Mouse (Mus musculus): Measurements from ENCODE around the gene Gm13128. TPM values are rescaled to one million over a fixed set of nuclear protein-coding genes. Genes with fewer than 3 reads are reported as not detected.
"Not testable (repeated sequence)": the region's sequence is repeated elsewhere in the genome, so short reads cannot be mapped to it uniquely, and the experiment has no call there.

Gene Gm13128
- not detected in 2 replicates for polyA plus RNA-seq (2016; fragmentation: Nextera tagmentation; extraction: Ambion mirVana)

DNA sequence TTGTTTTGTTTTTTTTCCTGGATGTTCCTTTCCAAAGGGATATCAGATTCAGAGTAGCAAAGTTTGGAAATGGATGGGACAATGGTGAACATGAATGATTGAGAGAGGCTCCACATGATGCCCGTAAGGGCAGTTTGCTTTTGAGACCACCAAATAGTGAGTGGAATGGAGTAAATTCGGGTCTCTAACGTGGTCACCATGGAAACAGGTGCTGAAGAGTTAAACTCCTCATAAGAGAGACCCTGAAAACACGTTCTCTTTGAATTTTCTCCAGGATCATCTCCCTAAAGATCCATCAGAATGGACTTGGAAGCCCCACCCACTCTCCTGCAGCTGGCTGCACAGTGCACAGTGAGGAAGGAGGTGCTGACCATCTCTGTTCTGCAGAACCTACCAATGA is at the start of gene Gm13128:
Gm13128 (plus strand) TSS at position 301 of the 400 bp plus-strand sequence.
- not testable (repeated sequence) for H3K27ac ChIP-seq (replicated peaks); H3K4me2 ChIP-seq (replicated peaks); H3K9me3 ChIP-seq; H3K27me3 ChIP-seq; H3K4me1 ChIP-seq; H3K9ac ChIP-seq (replicated peaks); ATAC-seq (ENCODE audit: low FRiP score, low read depth); H3K36me3 ChIP-seq; H3K4me3 ChIP-seq
- 63% methylated on average over 4 of the region's 4 CpGs for WGBS

DNA sequence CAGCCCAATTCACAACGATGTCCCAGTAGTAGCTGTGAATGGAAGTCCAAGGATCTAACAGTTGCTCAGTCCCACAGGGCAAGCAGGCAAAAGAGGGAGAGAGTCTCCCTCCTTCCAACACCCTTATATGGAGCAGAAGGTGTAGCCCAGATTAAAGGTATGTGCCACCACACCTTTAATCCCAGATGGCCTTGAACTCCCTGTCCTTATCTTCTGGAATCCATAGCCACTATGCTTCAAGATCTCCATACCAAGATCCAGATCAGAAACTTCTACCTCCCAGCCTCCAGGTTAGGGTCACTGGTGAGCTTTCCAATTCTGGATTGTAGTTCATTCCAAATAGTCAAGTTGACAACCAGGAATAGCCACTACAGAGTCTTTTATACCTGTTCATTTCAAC is 49.7 kb upstream of the Gm13128 start, which contains the start of gene Pramel5:
Pramel5 (minus strand) TSS at position 101 of the 400 bp plus-strand sequence.
- not testable (repeated sequence) for H3K27me3 ChIP-seq; H3K36me3 ChIP-seq; H3K4me1 ChIP-seq; ATAC-seq (ENCODE audit: low FRiP score, low read depth); H3K9me3 ChIP-seq; H3K9ac ChIP-seq (replicated peaks); H3K27ac ChIP-seq (replicated peaks); H3K4me2 ChIP-seq (replicated peaks); H3K4me3 ChIP-seq
- whole genome bisulfite sequencing = 75% methylated on average over 1 of the region's 1 CpGs

DNA sequence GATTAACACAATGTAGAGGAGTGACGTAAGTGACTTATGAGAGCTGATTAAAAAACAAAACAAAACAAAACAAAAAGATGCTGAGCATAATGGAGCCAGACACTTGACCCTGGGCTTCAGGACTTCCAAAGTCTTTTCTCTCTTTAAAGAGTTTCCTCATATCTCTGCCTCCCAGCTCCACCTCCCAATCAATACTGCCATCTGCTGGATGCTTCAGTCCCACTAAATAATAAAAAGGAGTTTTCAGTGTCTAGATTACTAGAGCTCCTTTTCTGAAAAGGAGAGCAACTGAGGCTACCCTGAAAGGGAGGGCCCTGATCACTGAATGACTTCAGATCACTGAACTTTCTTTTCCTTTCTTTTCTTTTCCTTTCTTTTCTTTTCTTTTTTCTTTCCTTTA is 30.6 kb upstream of the Gm13128 start:
- H3K27ac ChIP-seq (replicated peaks) = not testable (repeated sequence)

DNA sequence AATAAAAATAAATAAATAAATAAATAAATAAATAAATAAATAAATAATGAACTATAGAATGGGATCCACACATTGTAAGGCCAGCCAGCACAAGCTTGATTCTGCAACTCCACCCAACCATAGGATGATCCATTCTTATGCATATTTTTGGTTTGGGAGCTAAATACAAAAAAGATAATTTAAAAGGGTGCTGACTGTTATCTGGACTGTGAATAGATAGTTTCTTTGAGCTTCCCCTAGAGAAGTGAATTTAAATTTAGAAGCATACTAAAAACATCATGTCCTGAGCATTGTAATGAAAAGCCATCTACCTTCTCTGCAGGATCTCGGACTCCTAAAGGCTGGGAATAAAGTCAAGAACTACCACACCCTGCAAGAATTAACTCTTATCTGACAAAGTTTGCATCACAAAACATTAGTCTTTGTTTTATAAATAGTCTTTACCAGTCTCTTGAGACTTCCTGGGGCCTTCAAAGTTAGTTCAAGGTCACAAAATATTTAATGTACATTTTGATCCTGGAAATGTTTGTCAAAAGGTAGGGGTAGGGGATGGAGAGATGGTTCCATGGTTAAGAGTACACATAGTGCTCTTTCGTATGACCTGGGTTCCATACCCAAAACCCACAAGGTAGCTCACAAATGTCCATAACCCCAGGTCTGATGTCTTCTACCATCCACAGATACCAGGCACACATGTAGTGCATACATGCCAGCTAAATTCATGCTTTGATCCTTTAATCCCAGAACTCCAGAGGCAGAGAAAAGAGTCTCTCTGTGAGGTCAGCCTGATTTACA is 17.2 kb upstream of the Gm13128 start:
- H3K27ac ChIP-seq (replicated peaks); ATAC-seq (ENCODE audit: low FRiP score, low read depth); H3K4me3 ChIP-seq; H3K4me2 ChIP-seq (replicated peaks); H3K36me3 ChIP-seq; H3K9me3 ChIP-seq; H3K27me3 ChIP-seq; H3K9ac ChIP-seq (replicated peaks); H3K4me1 ChIP-seq: not testable (repeated sequence)
- WGBS = 77% methylated on average over 2 of the region's 2 CpGs

More for the DNA sequence above, 30.6 kb upstream of the Gm13128 start:
- not testable (repeated sequence) for H3K27me3 ChIP-seq; H3K4me2 ChIP-seq (replicated peaks); ATAC-seq (ENCODE audit: low FRiP score, low read depth); H3K9me3 ChIP-seq; H3K4me1 ChIP-seq; H3K36me3 ChIP-seq; H3K4me3 ChIP-seq; H3K9ac ChIP-seq (replicated peaks)
- WGBS = 66% methylated on average over 1 of the region's 1 CpGs

DNA sequence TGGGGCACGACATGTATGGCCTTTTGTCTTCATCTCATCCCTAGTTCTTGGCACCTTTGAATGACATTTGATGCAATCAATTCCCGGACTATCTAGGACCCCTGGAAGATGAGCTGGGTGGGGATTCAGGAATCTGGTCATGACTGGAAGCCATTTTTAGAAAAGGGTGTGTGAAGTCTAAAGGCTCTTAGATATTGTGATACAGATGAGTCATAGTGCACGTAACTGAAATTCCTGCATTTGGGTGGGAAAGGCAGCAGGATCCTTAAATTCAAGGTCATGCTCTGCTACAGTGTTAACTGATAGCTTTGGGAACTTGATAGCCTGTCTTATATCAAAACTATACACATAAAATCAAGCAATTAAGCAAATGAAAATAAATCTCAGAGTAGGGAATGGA is 5.8 kb downstream of the Gm13128 start:
- ATAC-seq (ENCODE audit: low FRiP score, low read depth); H3K4me2 ChIP-seq (replicated peaks): not testable (repeated sequence)
- WGBS = 69% methylated on average over 3 of the region's 3 CpGs

DNA sequence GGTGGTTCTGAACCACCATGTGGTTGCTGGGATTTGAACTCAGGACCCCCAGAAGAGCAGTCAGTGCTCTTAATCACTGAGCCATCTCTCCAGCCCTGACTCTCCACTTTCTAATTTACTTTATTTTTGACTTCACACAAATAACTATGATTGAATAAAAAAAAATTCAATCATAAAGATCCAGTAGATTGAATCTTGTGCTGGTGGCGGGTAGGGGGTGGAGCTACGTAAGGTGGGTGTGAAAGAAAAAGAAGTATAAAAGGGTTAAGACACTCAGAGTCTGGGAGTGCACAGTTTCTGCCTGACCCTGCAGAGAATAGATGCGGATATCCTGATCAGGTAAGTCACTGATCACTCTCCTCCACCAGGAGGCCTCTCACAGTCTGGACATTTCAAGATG is 27.6 kb downstream of the Gm13128 start, which contains the start of gene Gm13119:
Gm13119 (plus strand) TSS at position 301 of the 400 bp plus-strand sequence.
- ATAC-seq (ENCODE audit: low FRiP score, low read depth); H3K9ac ChIP-seq (replicated peaks); H3K27me3 ChIP-seq; H3K4me3 ChIP-seq; H3K27ac ChIP-seq (replicated peaks); H3K4me1 ChIP-seq; H3K4me2 ChIP-seq (replicated peaks); H3K36me3 ChIP-seq: not testable (repeated sequence)
- peaks cover 24% of the 10 kb centered on the region for H3K9me3 ChIP-seq
- WGBS = 86% methylated on average over 3 of the region's 3 CpGs

More for the DNA sequence above, 5.8 kb downstream of the Gm13128 start:
- not testable (repeated sequence) for H3K36me3 ChIP-seq; H3K27me3 ChIP-seq; H3K9me3 ChIP-seq; H3K9ac ChIP-seq (replicated peaks); H3K4me1 ChIP-seq; H3K4me3 ChIP-seq; H3K27ac ChIP-seq (replicated peaks)

DNA sequence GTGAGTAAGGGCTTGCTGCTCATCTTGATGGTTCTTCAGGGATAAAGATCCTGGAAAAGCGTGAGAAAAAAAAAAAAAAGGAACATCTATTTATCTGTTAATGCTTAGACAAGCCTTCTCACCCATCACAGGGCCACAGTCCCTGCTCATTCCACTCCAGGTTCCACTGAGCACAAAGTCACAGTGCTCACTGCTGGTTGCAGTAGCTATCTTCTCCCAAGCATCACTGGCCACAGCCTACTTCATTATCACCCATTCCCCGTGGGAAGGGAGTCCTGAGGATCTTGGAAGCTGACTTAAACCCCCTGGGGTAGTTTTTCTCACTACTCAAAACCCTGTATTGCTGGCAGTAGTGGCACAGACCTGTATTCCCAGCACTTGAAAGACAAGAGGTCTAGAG is 47.9 kb downstream of the Gm13128 start, which contains the start of gene Pramef20:
Pramef20 (minus strand) TSS at position 23 of the 400 bp plus-strand sequence.
- ATAC-seq (ENCODE audit: low FRiP score, low read depth) = no peak
- H3K9me3 ChIP-seq = peaks cover 32% of the 10 kb centered on the region
- no peak within 1 kb of the TSS for H3K27ac ChIP-seq (replicated peaks)
- no peak within 1 kb of the TSS for H3K9ac ChIP-seq (replicated peaks)
- H3K36me3 ChIP-seq = no peaks in the 10 kb centered on the region
- no peaks in the 10 kb centered on the region for H3K27me3 ChIP-seq
- H3K4me3 ChIP-seq = no peak within 1 kb of the TSS
- H3K4me1 ChIP-seq = no peaks in the 10 kb centered on the region
- WGBS = 48% methylated on average over 2 of the region's 2 CpGs
- H3K4me2 ChIP-seq (replicated peaks) = no peak within 1 kb of the TSS

Other genes with a start within 250 kb of the Gm13128 start
- gene Gm13102, start 223.8 kb upstream of the Gm13128 start, polyA plus RNA-seq (2016; fragmentation: Nextera tagmentation; extraction: Ambion mirVana) = not detected in 2 replicates
- gene Oog3, start 167.6 kb upstream of the Gm13128 start, polyA plus RNA-seq (2016; fragmentation: Nextera tagmentation; extraction: Ambion mirVana) = not detected in 2 replicates
- gene Oog2, start 139.5 kb upstream of the Gm13128 start, polyA plus RNA-seq (2016; fragmentation: Nextera tagmentation; extraction: Ambion mirVana) = not detected in 2 replicates
- gene C87977, start 116.9 kb upstream of the Gm13128 start, polyA plus RNA-seq (2016; fragmentation: Nextera tagmentation; extraction: Ambion mirVana) = not detected in 2 replicates
- not detected in 2 replicates for gene Pramel5, start 49.8 kb upstream of the Gm13128 start, polyA plus RNA-seq (2016; fragmentation: Nextera tagmentation; extraction: Ambion mirVana)
- gene Gm13119, start 27.7 kb downstream of the Gm13128 start, polyA plus RNA-seq (2016; fragmentation: Nextera tagmentation; extraction: Ambion mirVana) = not detected in 2 replicates
- not detected in 2 replicates for gene Pramef20, start 47.7 kb downstream of the Gm13128 start, polyA plus RNA-seq (2016; fragmentation: Nextera tagmentation; extraction: Ambion mirVana)
- not detected in 2 replicates for gene Pramef12, start 78.2 kb downstream of the Gm13128 start, polyA plus RNA-seq (2016; fragmentation: Nextera tagmentation; extraction: Ambion mirVana)
- gene 1700012P22Rik, start 108.5 kb downstream of the Gm13128 start, polyA plus RNA-seq (2016; fragmentation: Nextera tagmentation; extraction: Ambion mirVana) = not detected in 2 replicates
- not detected in 2 replicates for gene Gm9944, start 123.1 kb downstream of the Gm13128 start, polyA plus RNA-seq (2016; fragmentation: Nextera tagmentation; extraction: Ambion mirVana)
- gene Aadacl3, start 133.5 kb downstream of the Gm13128 start, polyA plus RNA-seq (2016; fragmentation: Nextera tagmentation; extraction: Ambion mirVana) = not detected in 2 replicates
- gene 9430007A20Rik, start 189.6 kb downstream of the Gm13128 start, polyA plus RNA-seq (2016; fragmentation: Nextera tagmentation; extraction: Ambion mirVana) = not detected in 2 replicates
- not detected in 2 replicates for gene Gm13124, start 234.9 kb downstream of the Gm13128 start, polyA plus RNA-seq (2016; fragmentation: Nextera tagmentation; extraction: Ambion mirVana)

All from midbrain, embryonic 12.5 days (tissue).